Mouse (Mus musculus) forebrain, embryonic 13.5 days (tissue): ENCODE measurements at regions not wholly inside any gene's neighbourhood (a gene's known extent, or its start where the extent isn't known, plus 50 kb on each side); places are given as distances from the start of the nearest gene placed in this dataset.

Experiments
- ATAC-seq: fragments of 200-750 bp; cut with Nextera tagmentation; 2 replicates; pipeline ENCODE4 v1.8.0; 2017
- H3K27ac ChIP-seq: fragments of 300-500 bp; sonication (generic); 2 replicates; pipeline ENCODE4 v1.5.1; 2015; ENCODE audit warnings: inconsistent platforms, mild to moderate bottlenecking, moderate library complexity
- H3K27me3 ChIP-seq: fragments of 300-500 bp; sonication (generic); 2 replicates; pipeline ENCODE4 v1.6.1; 2015; ENCODE audit warnings: mild to moderate bottlenecking, inconsistent platforms
- H3K36me3 ChIP-seq: fragments of 300-500 bp; sonication (generic); 2 replicates; pipeline ENCODE4 v1.6.1; 2015; ENCODE audit warnings: mild to moderate bottlenecking, inconsistent platforms; ENCODE audit not compliant: poor library complexity, severe bottlenecking
- H3K4me1 ChIP-seq: fragments of 300-500 bp; sonication (generic); 2 replicates; pipeline ENCODE4 v1.6.1; 2015; ENCODE audit warnings: inconsistent platforms
- H3K4me2 ChIP-seq: fragments of 300-500 bp; sonication (generic); 2 replicates; pipeline ENCODE4 v1.6.1; 2015; ENCODE audit warnings: inconsistent platforms, mild to moderate bottlenecking, moderate library complexity
- H3K4me3 ChIP-seq: fragments of 300-500 bp; sonication (generic); 2 replicates; pipeline ENCODE4 v1.5.1; 2015; ENCODE audit warnings: mild to moderate bottlenecking, inconsistent platforms
- H3K9ac ChIP-seq: fragments of 300-500 bp; sonication (generic); 2 replicates; pipeline ENCODE4 v1.6.1; 2015; ENCODE audit warnings: mild to moderate bottlenecking, inconsistent platforms
- H3K9me3 ChIP-seq: fragments of 300-500 bp; sonication (generic); replicated peaks from 2 replicates; pipeline ENCODE4 v1.6.1; 2016; ENCODE audit warnings: inconsistent platforms
- WGBS: fragments of 180-500 bp; shearing (Covaris S2); methylation state at CpG from one replicate; pipeline ENCODE4 v1.1.7; 2015; 5-methylcytosine and 5-hydroxymethylcytosine counted together

- ATAC-seq, result no peak
Measured at GRCm38 (mm10) chr5:132923365-132923764, 380.2 kb upstream of the Auts2 start.

GRCm38 (mm10) chr5:132909056-132909455 is 365.9 kb upstream of the Auts2 start:
- no peaks in the 10 kb centered on the region for H3K27me3 ChIP-seq
- 80% methylated on average over 2 of the region's 2 CpGs for WGBS

More at GRCm38 (mm10) chr5:132923365-132923764, 380.2 kb upstream of the Auts2 start:
- Histone ChIP-seq H3K4me3 (no peak overlapping the region), H3K36me3 (no peaks in the 10 kb centered on the region), H3K27ac (no peak overlapping the region), H3K4me2 (no peak overlapping the region), H3K9me3 (peaks cover 8% of the 10 kb centered on the region; the same call in 1 of the 2 replicates), H3K27me3 (no peaks in the 10 kb centered on the region), H3K9ac (no peak overlapping the region), H3K4me1 (peaks cover 11% of the 10 kb centered on the region; the same call in 1 of the 2 replicates)
- WGBS, result 51% methylated on average over 4 of the region's 4 CpGs

GRCm38 (mm10) chr5:132908220-132908619 is 365.1 kb upstream of the Auts2 start:
- Histone ChIP-seq H3K4me2 (no peak overlapping the region), H3K27me3 (no peaks in the 10 kb centered on the region), H3K9me3 (no peaks in the 10 kb centered on the region), H3K27ac (no peak overlapping the region), H3K4me1 (peaks cover 8% of the 10 kb centered on the region; the same call in 1 of the 2 replicates), H3K36me3 (no peaks in the 10 kb centered on the region), H3K4me3 (no peak overlapping the region), H3K9ac (no peak overlapping the region)
- 85% methylated on average over 8 of the region's 8 CpGs for WGBS
- no peak for ATAC-seq

More at GRCm38 (mm10) chr5:132909056-132909455, 365.9 kb upstream of the Auts2 start:
- no peak for ATAC-seq
- Histone ChIP-seq H3K4me1 (peaks cover 8% of the 10 kb centered on the region; the same call in 1 of the 2 replicates), H3K27ac (no peak overlapping the region), H3K4me3 (no peak overlapping the region), H3K9me3 (no peaks in the 10 kb centered on the region), H3K36me3 (no peaks in the 10 kb centered on the region), H3K4me2 (no peak overlapping the region), H3K9ac (no peak overlapping the region)

- H3K27ac ChIP-seq, result no peak overlapping the region
- H3K27me3 ChIP-seq, result no peaks in the 10 kb centered on the region
- no peaks in the 10 kb centered on the region for H3K9me3 ChIP-seq
- H3K4me3 ChIP-seq, result no peak overlapping the region
- no peaks in the 10 kb centered on the region for H3K36me3 ChIP-seq
- H3K4me2 ChIP-seq, result no peak overlapping the region
- WGBS, result 70% methylated on average over 1 of the region's 1 CpGs
- no peaks in the 10 kb centered on the region for H3K4me1 ChIP-seq
- H3K9ac ChIP-seq, result no peak overlapping the region
- no peak; the same call in 1 of the 2 replicates for ATAC-seq
Measured at GRCm38 (mm10) chr5:132892591-132892990, 349.4 kb upstream of the Auts2 start.

- no peaks in the 10 kb centered on the region for H3K9me3 ChIP-seq
- no peak overlapping the region for H3K27ac ChIP-seq
- H3K4me1 ChIP-seq, result no peaks in the 10 kb centered on the region
- no peaks in the 10 kb centered on the region for H3K27me3 ChIP-seq
- no peaks in the 10 kb centered on the region for H3K36me3 ChIP-seq
- WGBS, result 70% methylated on average over 2 of the region's 2 CpGs
- no peak for ATAC-seq
- H3K4me3 ChIP-seq, result no peak overlapping the region
- H3K9ac ChIP-seq, result no peak overlapping the region
- H3K4me2 ChIP-seq, result no peak overlapping the region
Measured at GRCm38 (mm10) chr5:132884130-132884529, 341.0 kb upstream of the Auts2 start.

- H3K4me1 ChIP-seq, result no peaks in the 10 kb centered on the region
- H3K4me2 ChIP-seq, result no peak overlapping the region
- H3K27ac ChIP-seq, result no peak overlapping the region
- H3K9me3 ChIP-seq, result no peaks in the 10 kb centered on the region
- H3K36me3 ChIP-seq, result no peaks in the 10 kb centered on the region
- no peak for ATAC-seq
- no peak overlapping the region for H3K4me3 ChIP-seq
- no peaks in the 10 kb centered on the region for H3K27me3 ChIP-seq
- WGBS, result 87% methylated on average over 3 of the region's 3 CpGs
- no peak overlapping the region for H3K9ac ChIP-seq
Measured at GRCm38 (mm10) chr5:132882291-132882690, 339.1 kb upstream of the Auts2 start.

- no peaks in the 10 kb centered on the region for H3K9me3 ChIP-seq
- 97% methylated on average over 3 of the region's 3 CpGs for WGBS
- H3K36me3 ChIP-seq, result no peaks in the 10 kb centered on the region
- H3K4me3 ChIP-seq, result no peak overlapping the region
- no peak overlapping the region for H3K27ac ChIP-seq
- peaks cover 6% of the 10 kb centered on the region for H3K4me1 ChIP-seq
- H3K27me3 ChIP-seq, result no peaks in the 10 kb centered on the region
- no peak for ATAC-seq
- no peak overlapping the region for H3K9ac ChIP-seq
- H3K4me2 ChIP-seq, result no peak overlapping the region
Measured at GRCm38 (mm10) chr5:132881170-132881569, 338.0 kb upstream of the Auts2 start.

GRCm38 (mm10) chr5:132876336-132876840 is 333.2 kb upstream of the Auts2 start:
- Histone ChIP-seq H3K27ac (no peak overlapping the region), H3K36me3 (no peaks in the 10 kb centered on the region), H3K4me3 (no peak overlapping the region), H3K9me3 (no peaks in the 10 kb centered on the region), H3K9ac (no peak overlapping the region), H3K27me3 (no peaks in the 10 kb centered on the region), H3K4me1 (peaks cover 10% of the 10 kb centered on the region), H3K4me2 (no peak overlapping the region)
- no peak for ATAC-seq
- 15% methylated on average over 6 of the region's 6 CpGs for WGBS

GRCm38 (mm10) chr5:132858846-132859510 is 315.8 kb upstream of the Auts2 start:
- Histone ChIP-seq H3K4me1 (no peaks in the 10 kb centered on the region), H3K36me3 (no peaks in the 10 kb centered on the region), H3K9ac (no peak overlapping the region), H3K27ac (no peak overlapping the region), H3K27me3 (no peaks in the 10 kb centered on the region), H3K9me3 (no peaks in the 10 kb centered on the region), H3K4me3 (no peak overlapping the region), H3K4me2 (no peak overlapping the region)
- WGBS, result 81% methylated on average over 5 of the region's 5 CpGs
- no peak for ATAC-seq

GRCm38 (mm10) chr5:132855619-132856510 is 312.7 kb upstream of the Auts2 start:
- Histone ChIP-seq H3K4me2 (no peak overlapping the region), H3K4me3 (no peak overlapping the region), H3K9ac (no peak overlapping the region), H3K27me3 (no peaks in the 10 kb centered on the region), H3K27ac (no peak overlapping the region), H3K4me1 (peaks cover 5% of the 10 kb centered on the region), H3K36me3 (no peaks in the 10 kb centered on the region), H3K9me3 (no peaks in the 10 kb centered on the region)
- no peak for ATAC-seq
- 84% methylated on average over 4 of the region's 4 CpGs for WGBS

- no peak overlapping the region for H3K27ac ChIP-seq
- H3K27me3 ChIP-seq, result no peaks in the 10 kb centered on the region
- peaks cover 10% of the 10 kb centered on the region for H3K4me1 ChIP-seq
- H3K36me3 ChIP-seq, result no peaks in the 10 kb centered on the region
- 58% methylated on average over 6 of the region's 6 CpGs for WGBS
- no peak overlapping the region for H3K9ac ChIP-seq
- H3K9me3 ChIP-seq, result no peaks in the 10 kb centered on the region
- H3K4me3 ChIP-seq, result no peak overlapping the region
- H3K4me2 ChIP-seq, result no peak overlapping the region
- ATAC-seq, result peak; percentile 27; the same call in 1 of the 2 replicates
Measured at GRCm38 (mm10) chr5:132850770-132851169, 307.6 kb upstream of the Auts2 start.

- WGBS, result 55% methylated on average over 3 of the region's 3 CpGs
- H3K27me3 ChIP-seq, result no peaks in the 10 kb centered on the region
- H3K4me2 ChIP-seq, result no peak overlapping the region
Measured at GRCm38 (mm10) chr5:132848086-132848485, 304.9 kb upstream of the Auts2 start.

More at GRCm38 (mm10) chr5:132848086-132848485, 304.9 kb upstream of the Auts2 start:
- Histone ChIP-seq H3K9me3 (no peaks in the 10 kb centered on the region), H3K4me3 (no peak overlapping the region), H3K4me1 (peaks cover 17% of the 10 kb centered on the region), H3K36me3 (no peaks in the 10 kb centered on the region), H3K9ac (no peak overlapping the region), H3K27ac (no peak overlapping the region)
- ATAC-seq, result no peak
